Comparison of ENCODE assay signal across 27 mouse cellular contexts in genomic region chr13:44518215-44518614, GRCm38 (mm10).
A peak's percentile ranks its signal among the peaks of the same experiment; 100 is the strongest.
DNase-seq lines count a peak whose midpoint lies in the region; ATAC-seq and TF ChIP-seq lines count a peak whose summit lies in the region.
"Had no signal": no experiment of that assay in that cellular context is flagged by ENCODE, and none has a peak within 500 bp of the region (broad histone marks: within the 10 kb centered on the region; RNA-seq: fewer than 3 reads in every experiment).

No protein-coding gene starts in this region.

- TF ChIP-seq CTCF in CH12.LX (conservative IDR thresholded peaks at IDR 0.05 in 1 of 2, IDR thresholded peaks at IDR 0.05 in 1 of 2; ENCODE audit: low read depth in 2 of 2, low read length in 2 of 2): no peak
- TF ChIP-seq CTCF in thymus, adult 2 months (IDR thresholded peaks at IDR 0.05; ENCODE audit: borderline replicate concordance, control insufficient read depth, extremely low read depth, insufficient read depth, low read length, poor library complexity): no peak

- peaks cover 24 to 73% of the 10 kb centered on the region in 2 experiments for H3K4me1 ChIP-seq in CH12.LX (ENCODE audit: control insufficient read depth in 1 of 2, insufficient read depth in 2 of 2)
- 0 out of 2 replicates have a peak, but pooled peaks cover under 1% of the 10 kb centered on the region for H3K4me1 ChIP-seq in thymus, adult 2 months (replicated peaks; ENCODE audit: control insufficient read depth, insufficient read depth, low read length)
- H3K4me1 ChIP-seq: heart, embryonic 10.5 days; intestine, embryonic 15.5 days had no signal

- no peak overlapping the region for H3K4me3 ChIP-seq in CH12.LX (replicated peaks in 1 of 3; ENCODE audit: low read depth in 2 of 3, low read length in 2 of 3, poor library complexity in 1 of 3)
- no peak overlapping the region for H3K4me3 ChIP-seq in thymus, adult 2 months (ENCODE audit: control insufficient read depth, insufficient read depth, low read length)
- H3K4me3 ChIP-seq: embryonic facial prominence, embryonic 10.5 days; embryonic facial prominence, embryonic 13.5 days; erythroblast, embryonic 14.5 days; forebrain, embryonic 13.5 days; heart, adult 2 months; heart, embryonic 10.5 days; heart, embryonic 13.5 days; hindbrain, embryonic 12.5 days; intestine, embryonic 15.5 days had no signal

- H3K79me2 ChIP-seq in CH12.LX (replicated peaks; ENCODE audit: control insufficient read depth, extremely low read depth, insufficient read depth, poor library complexity, severe bottlenecking): no peaks in the 10 kb centered on the region

- TF ChIP-seq RAD21 in CH12.LX (IDR thresholded peaks at IDR 0.05; ENCODE audit: low read depth, low read length): peak; percentile 4

- no peaks in the 10 kb centered on the region for H3K9me3 ChIP-seq in CH12.LX (replicated peaks; ENCODE audit: low read length)
- H3K9me3 ChIP-seq: embryonic facial prominence, embryonic 10.5 days; embryonic facial prominence, embryonic 13.5 days; forebrain, embryonic 13.5 days; heart, embryonic 10.5 days; heart, embryonic 13.5 days; hindbrain, embryonic 12.5 days; intestine, embryonic 15.5 days had no signal

- 64% methylated on average over 4 of the region's 4 CpGs for WGBS in thymus, adult 2 months

- TF ChIP-seq POLR2A in CH12.LX (IDR thresholded peaks at IDR 0.05; ENCODE audit: low read depth, low read length): no peak
- TF ChIP-seq POLR2A in thymus, adult 2 months (IDR thresholded peaks at IDR 0.05; ENCODE audit: control insufficient read depth, extremely low read depth, insufficient read depth, low read length, poor library complexity): no peak

- no peak overlapping the region for H3K27ac ChIP-seq in CH12.LX (ENCODE audit: insufficient read depth, low read depth)
- H3K27ac ChIP-seq in thymus, adult 2 months (ENCODE audit: control insufficient read depth, insufficient read depth, low read length): no peak overlapping the region
- H3K27ac ChIP-seq: embryonic facial prominence, embryonic 10.5 days; embryonic facial prominence, embryonic 13.5 days; forebrain, embryonic 13.5 days; heart, adult 2 months; heart, embryonic 10.5 days; heart, embryonic 13.5 days; hindbrain, embryonic 12.5 days; intestine, embryonic 15.5 days had no signal

- no peak overlapping the region for H3K9ac ChIP-seq in CH12.LX (ENCODE audit: insufficient read depth, low read depth)
- H3K9ac ChIP-seq: embryonic facial prominence, embryonic 13.5 days; forebrain, embryonic 13.5 days; heart, embryonic 13.5 days; hindbrain, embryonic 12.5 days; intestine, embryonic 15.5 days had no signal

- peak; percentile 56 for ATAC-seq in megakaryocyte, adult 5-6 weeks (ENCODE audit: poor library complexity, severe bottlenecking)
- ATAC-seq in neutrophil, adult 5-6 weeks (ENCODE audit: extremely low read depth, insufficient number of reproducible peaks, low FRiP score, poor library complexity, severe bottlenecking): peak; percentile 65; the same call in 1 of the 2 replicates
- ATAC-seq: forebrain, embryonic 13.5 days; forebrain, embryonic 16.5 days; hindbrain, embryonic 16.5 days; intestine, embryonic 15.5 days had no signal

- dilution Hi-C loops in CH12.LX (cut with MboI; ENCODE audit: extremely low pct_ligation_motif_present, extremely low pct_unique_long_range_greater_than_20kb, low sequenced_read_pairs): no loop called here

- TF ChIP-seq EP300 in CH12.LX (IDR thresholded peaks at IDR 0.05; ENCODE audit: low read length): peak; percentile 97

- no peaks in the 10 kb centered on the region for H3K36me3 ChIP-seq in CH12.LX (replicated peaks in 1 of 2; ENCODE audit: control insufficient read depth in 1 of 2, insufficient read depth in 1 of 2, low read length in 1 of 2)
- no peaks in the 10 kb centered on the region for H3K36me3 ChIP-seq in thymus, adult 2 months (ENCODE audit: control insufficient read depth, insufficient read depth, low read length)
- H3K36me3 ChIP-seq: embryonic facial prominence, embryonic 10.5 days; embryonic facial prominence, embryonic 13.5 days; heart, embryonic 10.5 days; heart, embryonic 13.5 days; hindbrain, embryonic 12.5 days; intestine, embryonic 15.5 days had no signal

- H3K4me2 ChIP-seq in CH12.LX (ENCODE audit: insufficient read depth, low read depth, poor library complexity, severe bottlenecking): peak overlapping the region; percentile 58; the same call in 1 of the 2 replicates
- H3K4me2 ChIP-seq: embryonic facial prominence, embryonic 13.5 days; forebrain, embryonic 13.5 days; heart, embryonic 13.5 days; hindbrain, embryonic 12.5 days; intestine, embryonic 15.5 days had no signal

- peak; percentile 72 for DNase-seq in A20 (ENCODE audit: low read depth, low spot score)
- DNase-seq in CH12.LX (ENCODE audit: extremely low read depth): peak; percentile 86
- no peak for DNase-seq in heart, adult 11 months
- DNase-seq in heart, adult 18-20 months: no peak
- DNase-seq in thymus, adult 2 months: no peak
- DNase-seq: adrenal gland, adult 2 months; adrenal gland, postnatal 14 days; cerebellum, adult 11 months; cerebellum, adult 2 months; cerebellum, adult 9-11 months; cerebellum, postnatal 25 days; embryo, embryonic 11 days; gastrocnemius, postnatal 10 days; gastrocnemius, postnatal 36 days; heart, adult 2 months had no signal

- no peaks in the 10 kb centered on the region for H3K27me3 ChIP-seq in CH12.LX (replicated peaks)
- H3K27me3 ChIP-seq in thymus, adult 2 months (ENCODE audit: control insufficient read depth, insufficient read depth, low read length): no peaks in the 10 kb centered on the region
- H3K27me3 ChIP-seq: forebrain, embryonic 13.5 days; heart, embryonic 13.5 days; hindbrain, embryonic 12.5 days; intestine, embryonic 15.5 days had no signal

- in situ Hi-C loops in CH12.LX (cut with MboI; ENCODE audit: low pct_ligation_motif_present, low pct_unique_long_range_greater_than_20kb, low sequenced_read_pairs): no loop called here

TF ChIP-seq in CH12.LX, 34 proteins besides CTCF, POLR2A, EP300 and RAD21:
- TF ChIP-seq CHD2 (IDR thresholded peaks at IDR 0.05; ENCODE audit: low read length) (peak; percentile 88), UBTF (IDR thresholded peaks at IDR 0.05; ENCODE audit: low read depth, low read length) (no peak), MAZ (IDR thresholded peaks at IDR 0.05; ENCODE audit: low read depth, low read length) (peak; percentile 93), ZNF384 (IDR thresholded peaks at IDR 0.05; ENCODE audit: low read depth, low read length) (peak; percentile 92), TCF12 (IDR thresholded peaks at IDR 0.05; ENCODE audit: low read depth, low read length) (peak; percentile 89), E2F4 (IDR thresholded peaks at IDR 0.05; ENCODE audit: insufficient replicate concordance, low read depth, low read length) (no peak), NRF1 (IDR thresholded peaks at IDR 0.05; ENCODE audit: low read depth, low read length) (no peak), KAT2A (IDR thresholded peaks at IDR 0.05; ENCODE audit: insufficient replicate concordance, low read length) (0 out of 2 replicates have a peak, but pooled peaks have one; percentile 30), GABPA (IDR thresholded peaks at IDR 0.05; ENCODE audit: insufficient replicate concordance, low read depth, low read length) (no peak), TBP (conservative IDR thresholded peaks at IDR 0.05; ENCODE audit: low read depth, low read length) (no peak), ZKSCAN1 (IDR thresholded peaks at IDR 0.05; ENCODE audit: borderline replicate concordance, low read depth, low read length) (0 out of 2 replicates have a peak, but pooled peaks have one; percentile 8), POLR2AphosphoS2 (IDR thresholded peaks at IDR 0.05; ENCODE audit: low read depth, low read length) (no peak), PAX5 (IDR thresholded peaks at IDR 0.05; ENCODE audit: low read length) (no peak), SIN3A (IDR thresholded peaks at IDR 0.05; ENCODE audit: low read length) (peak; percentile 69; the same call in 1 of the 2 replicates), IRF4 (IDR thresholded peaks at IDR 0.05; ENCODE audit: low read depth, low read length) (peak; percentile 98), ELF1 (IDR thresholded peaks at IDR 0.05; ENCODE audit: low read depth, low read length) (0 out of 2 replicates have a peak, but pooled peaks have one; percentile 22), JUN (IDR thresholded peaks at IDR 0.05; ENCODE audit: insufficient read depth, low read depth, low read length) (peak; percentile 46), ETS1 (conservative IDR thresholded peaks at IDR 0.05; ENCODE audit: low read depth, low read length) (peak; percentile 92), MYC (IDR thresholded peaks at IDR 0.05; ENCODE audit: low read depth, low read length) (peak; percentile 50; the same call in 1 of the 2 replicates), ZC3H11A (IDR thresholded peaks at IDR 0.05; ENCODE audit: low read depth, low read length) (no peak), MAFK (IDR thresholded peaks at IDR 0.05; ENCODE audit: insufficient replicate concordance, low read length) (peak; percentile 75), USF2 (conservative IDR thresholded peaks at IDR 0.05; ENCODE audit: low read depth, low read length) (no peak), HCFC1 (IDR thresholded peaks at IDR 0.05; ENCODE audit: low read depth, low read length) (peak; percentile 39; the same call in 1 of the 2 replicates), BHLHE40 (IDR thresholded peaks at IDR 0.05; ENCODE audit: low read depth, low read length) (peak; percentile 77), USF1 (IDR thresholded peaks at IDR 0.05; ENCODE audit: low read depth, low read length) (no peak), CHD1 (IDR thresholded peaks at IDR 0.05; ENCODE audit: low read depth, low read length) (no peak; the same call in 1 of the 2 replicates), MXI1 (IDR thresholded peaks at IDR 0.05; ENCODE audit: low read depth, low read length) (no peak; the same call in 1 of the 2 replicates), NELFE (IDR thresholded peaks at IDR 0.05; ENCODE audit: low read depth, low read length) (peak; percentile 43; the same call in 1 of the 2 replicates), ZMIZ1 (IDR thresholded peaks at IDR 0.05; ENCODE audit: low read depth, low read length) (peak; percentile 49; the same call in 1 of the 2 replicates), JUND (conservative IDR thresholded peaks at IDR 0.05; ENCODE audit: low read depth, low read length) (peak; percentile 63), RCOR1 (conservative IDR thresholded peaks at IDR 0.05; ENCODE audit: low read depth, low read length) (peak; percentile 96), MAX (IDR thresholded peaks at IDR 0.05; ENCODE audit: low read length) (peak; percentile 51; the same call in 1 of the 2 replicates), SMC3 (IDR thresholded peaks at IDR 0.05; ENCODE audit: low read depth, low read length) (peak; percentile 14; the same call in 1 of the 2 replicates), MEF2A (IDR thresholded peaks at IDR 0.05; ENCODE audit: borderline replicate concordance, low read depth, low read length) (peak; percentile 98)

Comparison
In these comparisons a context has a peak if more than half of its experiments do, and no peak if none do; other contexts are left out.
1. DNase-seq: peak in A20 (single experiment) and CH12.LX (single experiment); none in heart, adult 11 months (single experiment), heart, adult 18-20 months (0 of 2) and thymus, adult 2 months (single experiment).